Mouse (Mus musculus) olfactory bulb, adult 2 months (tissue): ENCODE data around the gene Hspa5. TPM values are rescaled to one million over a fixed set of nuclear protein-coding genes. Genes with fewer than 3 reads are reported as not detected.
A peak's percentile ranks its signal among the peaks of the same experiment; 100 is the strongest.

Source experiments
- H3K27ac ChIP-seq: fragments of 200-500 bp; 2 replicates; pipeline ENCODE4 v1.5.1; 2012; ENCODE audit warnings: low read depth, low read length; ENCODE audit not compliant: insufficient read depth
- H3K4me1 ChIP-seq: fragments of 200-500 bp; 2 replicates; pipeline ENCODE4 v1.6.1; 2012; ENCODE audit warnings: low read length; ENCODE audit not compliant: control insufficient read depth, insufficient read depth
- H3K4me3 ChIP-seq: fragments of 200-500 bp; 2 replicates; pipeline ENCODE4 v1.5.1; 2012; ENCODE audit warnings: mild to moderate bottlenecking, low read depth, low read length, moderate library complexity; ENCODE audit not compliant: insufficient read depth
- CTCF ChIP-seq: fragments of 200-500 bp; IDR thresholded peaks from 2 replicates; pipeline ENCODE4 v1.5.1; 2012; ENCODE audit warnings: low read depth, mild to moderate bottlenecking, low read length, moderate library complexity; ENCODE audit not compliant: insufficient read depth
- POLR2A ChIP-seq: fragments of 200-500 bp; IDR thresholded peaks from 2 replicates; pipeline ENCODE4 v1.6.1; 2012; ENCODE audit warnings: mild to moderate bottlenecking, low read depth, low read length, moderate library complexity; ENCODE audit not compliant: insufficient read depth
- WGBS: fragments of 180-500 bp; shearing (Covaris S2); methylation state at CpG from one replicate; pipeline ENCODE4 v1.1.7; 2018; 5-methylcytosine and 5-hydroxymethylcytosine counted together
- polyA plus RNA-seq: library from polyadenylated mRNA; stranded (reverse); fragments of >200 nt; gene quantifications from 2 replicates; pipeline ENCODE4 v1.2.4, GENCODE M21; 2012; ENCODE audit warnings: low replicate concordance; ENCODE audit not compliant: missing spikeins, insufficient read depth, insufficient read length

The Hspa5 gene
- polyA plus RNA-seq, 1 experiment: not detected

- WGBS: 95% methylated on average over 2 of the region's 2 CpGs
- Histone ChIP-seq H3K4me1 (no peaks in the 10 kb centered on the region), H3K4me3 (no peak overlapping the region), H3K27ac (no peak overlapping the region)
- no peak for TF ChIP-seq CTCF
- no peak for TF ChIP-seq POLR2A
Measured at GRCm38 (mm10) chr2:34818492-34818891, 46.7 kb downstream of the Hspa5 start.

DNA sequence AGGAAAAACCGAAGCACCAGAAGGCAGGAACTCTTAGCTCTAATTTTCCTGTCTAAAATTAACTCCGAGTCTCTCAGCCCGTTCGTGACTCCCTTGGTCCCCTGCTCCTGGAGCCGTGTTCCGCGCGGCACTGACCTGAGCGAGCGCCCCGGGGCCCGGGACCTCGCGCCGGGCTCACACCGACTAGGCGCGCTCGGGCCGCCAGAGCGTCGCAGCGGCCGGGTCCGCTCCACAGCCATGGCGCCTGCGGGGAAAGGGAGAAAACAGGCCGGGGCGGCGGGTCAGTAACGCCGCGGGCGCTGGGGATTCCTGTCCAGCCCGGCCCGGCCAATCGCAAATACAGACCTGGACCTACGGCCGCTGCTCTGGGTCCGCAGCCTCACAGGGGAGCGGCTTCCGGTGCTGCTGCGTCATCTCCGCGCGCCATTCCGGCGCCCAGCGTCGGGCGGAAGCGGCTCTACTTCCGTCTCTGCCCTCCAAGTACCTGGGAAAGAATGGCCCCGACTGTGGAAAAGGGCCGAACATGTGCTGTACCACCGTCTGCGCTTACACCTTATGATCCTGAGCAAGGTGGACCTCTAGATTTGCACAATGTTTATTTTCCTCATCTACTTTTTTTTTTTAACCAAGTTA is 54.2 kb downstream of the Hspa5 start, which contains the start of gene Fbxw2:
Gene Fbxw2 (minus strand): TSS at position 485 of the 633 bp plus-strand sequence.
- Histone ChIP-seq H3K4me3 (peak within 1 kb of the TSS; percentile 100), H3K27ac (peak within 1 kb of the TSS; percentile 40; the same call in 1 of the 2 replicates), H3K4me1 (peaks cover 4% of the 10 kb centered on the region; the same call in 1 of the 2 replicates)
- TF ChIP-seq POLR2A: peak; percentile 85; the same call in 1 of the 2 replicates
- no peak for TF ChIP-seq CTCF
- WGBS: under 1% methylated on average over 57 of the region's 57 CpGs

DNA sequence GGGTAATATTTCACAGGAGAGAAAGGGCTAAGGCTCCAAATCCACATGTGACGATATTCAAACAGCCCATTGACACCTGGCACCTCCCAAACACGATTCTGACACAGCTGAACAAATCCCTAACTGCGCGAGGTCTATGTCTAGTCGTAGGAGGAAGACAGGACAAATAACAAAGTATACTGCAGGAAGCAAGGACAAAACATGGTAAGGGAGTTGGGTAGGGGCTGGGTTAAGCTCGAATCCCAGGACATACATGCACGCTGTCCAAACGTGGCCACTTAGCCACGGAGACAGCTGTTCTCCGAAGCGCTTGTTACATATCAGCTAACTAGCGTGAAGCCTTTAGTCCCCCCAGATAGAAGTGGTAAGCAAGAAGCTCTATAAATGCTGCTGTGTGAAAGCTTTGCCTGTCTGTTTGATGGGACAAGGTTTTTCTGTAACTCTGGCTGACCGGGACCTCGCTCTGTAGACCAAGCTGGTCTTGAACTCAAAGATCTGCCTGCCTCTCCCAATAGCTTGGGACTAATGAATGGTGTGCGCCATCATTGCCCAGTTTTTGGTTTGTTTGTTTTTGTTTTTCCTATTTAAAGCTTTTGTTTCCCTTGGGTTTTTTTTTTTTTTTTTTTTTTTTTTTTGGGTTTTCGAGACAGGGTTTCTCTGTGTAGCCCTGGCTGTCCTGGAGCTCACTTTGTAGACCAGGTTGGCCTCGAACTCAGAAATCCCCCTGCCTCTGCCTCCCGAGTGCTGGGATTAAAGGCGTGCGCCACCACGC is 54.9 kb downstream of the Hspa5 start:
- Histone ChIP-seq H3K4me3 (peak overlapping the region; percentile 100), H3K27ac (no peak overlapping the region), H3K4me1 (peaks cover 4% of the 10 kb centered on the region; the same call in 1 of the 2 replicates)
- TF ChIP-seq POLR2A (no peak), CTCF (no peak)
- 36% methylated on average over 20 of the region's 21 CpGs for WGBS

Other genes starting within 250 kb of the Hspa5 start
- gene Gapvd1, start 16.7 kb upstream of the Hspa5 start, polyA plus RNA-seq: not detected in 2 replicates
- not detected in 2 replicates for gene Rabepk, start 27.9 kb downstream of the Hspa5 start, polyA plus RNA-seq
- gene Fbxw2, start 54.3 kb downstream of the Hspa5 start, polyA plus RNA-seq: not detected in 2 replicates
- gene Gm34653, start 61.0 kb downstream of the Hspa5 start, polyA plus RNA-seq: not detected in 2 replicates
- not detected in 2 replicates for gene Cutal, start 102.4 kb downstream of the Hspa5 start, polyA plus RNA-seq
- gene Psmd5, start 103.0 kb downstream of the Hspa5 start, polyA plus RNA-seq: not detected in 2 replicates
- gene Phf19, start 142.1 kb downstream of the Hspa5 start, polyA plus RNA-seq: not detected in 2 replicates
- not detected in 2 replicates for gene Traf1, start 189.8 kb downstream of the Hspa5 start, polyA plus RNA-seq